Mouse (Mus musculus) G1E (cell line): ENCODE data around the gene Cenpo. TPM values are rescaled to one million over a fixed set of nuclear protein-coding genes. Genes with fewer than 3 reads are reported as not detected.
A peak's percentile ranks its signal among the peaks of the same experiment; 100 is the strongest.

Experiments
- ATAC-seq: 2 replicates; pipeline ENCODE4 v1.8.0; 2016; ENCODE audit warnings: mild to moderate bottlenecking; ENCODE audit not compliant: insufficient number of reproducible peaks, poor library complexity, low FRiP score, severe bottlenecking; ENCODE audit errors: extremely low read depth
- DNase-seq: peaks from one replicate; pipeline ENCODE4 v3.0.0; 2012; ENCODE audit warnings: low spot score
- H3K27me3 ChIP-seq: 2 replicates; pipeline ENCODE4 v1.6.1; 2012; ENCODE audit warnings: mild to moderate bottlenecking, low read length, inconsistent platforms; ENCODE audit not compliant: insufficient read depth
- H3K36me3 ChIP-seq: replicated peaks from 2 replicates; pipeline ENCODE3; 2012; ENCODE audit warnings: mild to moderate bottlenecking, inconsistent platforms
- H3K4me1 ChIP-seq: 2 replicates; pipeline ENCODE4 v1.6.1; 2012; ENCODE audit warnings: low read depth, low read length, inconsistent platforms, mixed read lengths; ENCODE audit not compliant: insufficient read depth
- H3K4me3 ChIP-seq: 2 replicates; pipeline ENCODE4 v1.5.1; 2012; ENCODE audit warnings: low read depth, mild to moderate bottlenecking, inconsistent platforms, low read length, moderate library complexity, mixed read lengths
- H3K9me3 ChIP-seq: replicated peaks from 2 replicates; pipeline ENCODE4 v1.6.1; 2012; ENCODE audit warnings: inconsistent platforms
- CTCF ChIP-seq: IDR thresholded peaks from 2 replicates; pipeline ENCODE4 v1.5.1; 2012; ENCODE audit warnings: low read depth, low read length, inconsistent platforms, mixed read lengths
- GATA1 ChIP-seq: IDR thresholded peaks from 2 replicates; pipeline ENCODE4 v1.6.1; 2012; ENCODE audit warnings: borderline replicate concordance, low read length, inconsistent platforms, mixed read lengths
- GATA2 ChIP-seq: IDR thresholded peaks from 2 replicates; pipeline ENCODE4 v1.6.1; 2012; ENCODE audit warnings: low read depth, low read length, inconsistent platforms, borderline replicate concordance
- POLR2AphosphoS5 ChIP-seq: IDR thresholded peaks from 2 replicates; pipeline ENCODE4 v1.6.1; 2012; ENCODE audit warnings: low read depth, low read length, inconsistent platforms; ENCODE audit not compliant: insufficient replicate concordance
- TAL1 ChIP-seq: conservative IDR thresholded peaks from 2 replicates; pipeline ENCODE4 v1.6.1; 2012; ENCODE audit warnings: low read depth, low read length, inconsistent platforms, mixed read lengths
- polyA plus RNA-seq: library from polyadenylated mRNA; stranded (reverse); fragments of >175 nt; gene quantifications from 2 replicates; pipeline ENCODE4 v1.2.3, GENCODE M21; 2012
- total RNA-seq, 2 experiments: library from RNA; stranded (forward) in 1 of 2; stranded (reverse) in 1 of 2; fragments of 200-1000 nt in 1 of 2; fragments of >200 nt in 1 of 2; fragmentation: Nextera tagmentation in 1 of 2; gene quantifications; 2 replicates each; pipeline ENCODE4 v1.2.3; 2014 to 2017

The Cenpo gene
- total and polyA plus RNA-seq, 3 experiments = 3.2 to 40.6 (median 39.1) TPM

DNA sequence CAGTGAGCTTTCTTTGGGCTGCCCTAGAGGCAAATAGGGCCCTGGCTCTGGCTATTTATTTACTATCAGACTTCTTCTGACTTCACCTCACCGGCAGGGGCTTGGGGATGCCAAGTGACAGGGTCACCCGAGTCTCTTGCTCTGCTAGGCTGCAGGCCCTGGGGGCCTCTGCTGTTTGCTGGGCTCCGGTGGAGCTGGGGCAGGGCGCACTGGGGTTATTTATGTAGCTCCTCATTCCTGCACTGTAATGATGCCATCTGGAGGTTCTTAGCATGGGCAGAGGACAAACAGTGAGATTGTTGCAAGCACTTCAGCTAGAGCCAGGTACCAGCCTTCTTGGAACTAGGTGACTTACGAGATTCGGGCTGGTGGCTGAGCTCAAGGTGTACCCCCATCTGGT, 41.6 kb downstream of the Cenpo start:
- peaks cover 3% of the 10 kb centered on the region; the same call in 1 of the 2 replicates for H3K27me3 ChIP-seq

DNA sequence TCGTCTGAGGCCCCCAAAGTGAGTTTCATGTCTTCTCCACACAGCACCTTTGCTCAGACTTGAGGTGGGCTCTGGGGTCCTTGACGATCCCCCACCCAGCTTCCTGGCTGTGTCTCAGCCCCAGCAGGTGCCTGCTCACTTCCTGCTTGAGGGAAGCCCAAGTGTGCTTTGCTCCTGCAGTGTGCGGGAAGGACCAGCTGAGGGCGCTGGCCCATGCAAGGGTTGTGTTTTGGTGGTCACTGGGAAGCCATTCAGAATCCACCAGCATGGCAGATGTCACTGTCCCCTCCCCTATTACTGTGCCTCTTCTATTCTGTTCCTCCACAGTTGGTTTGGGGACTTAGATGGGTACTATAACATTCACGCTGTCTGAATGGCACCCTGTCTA, 45.0 kb downstream of the Cenpo start:
- H3K4me1 ChIP-seq = peaks cover 4% of the 10 kb centered on the region; the same call in 1 of the 2 replicates
- no peaks in the 10 kb centered on the region for H3K9me3 ChIP-seq
- no peaks in the 10 kb centered on the region; the same call in 1 of the 2 replicates for H3K27me3 ChIP-seq
- TF ChIP-seq POLR2AphosphoS5 (no peak), CTCF (0 out of 2 replicates have a peak, but pooled peaks have one; percentile 6)
- no peak overlapping the region for H3K4me3 ChIP-seq
- DNase-seq (no peak), ATAC-seq (no peak)
- H3K36me3 ChIP-seq = no peaks in the 10 kb centered on the region

More for the DNA sequence above, 41.6 kb downstream of the Cenpo start:
- H3K9me3 ChIP-seq = no peaks in the 10 kb centered on the region
- ATAC-seq = no peak
- H3K4me3 ChIP-seq = no peak overlapping the region
- DNase-seq = no peak
- H3K36me3 ChIP-seq = no peaks in the 10 kb centered on the region
- TF ChIP-seq GATA2 (no peak), GATA1 (no peak), TAL1 (no peak), POLR2AphosphoS5 (no peak), CTCF (no peak)
- peaks cover 4% of the 10 kb centered on the region; the same call in 1 of the 2 replicates for H3K4me1 ChIP-seq

DNA sequence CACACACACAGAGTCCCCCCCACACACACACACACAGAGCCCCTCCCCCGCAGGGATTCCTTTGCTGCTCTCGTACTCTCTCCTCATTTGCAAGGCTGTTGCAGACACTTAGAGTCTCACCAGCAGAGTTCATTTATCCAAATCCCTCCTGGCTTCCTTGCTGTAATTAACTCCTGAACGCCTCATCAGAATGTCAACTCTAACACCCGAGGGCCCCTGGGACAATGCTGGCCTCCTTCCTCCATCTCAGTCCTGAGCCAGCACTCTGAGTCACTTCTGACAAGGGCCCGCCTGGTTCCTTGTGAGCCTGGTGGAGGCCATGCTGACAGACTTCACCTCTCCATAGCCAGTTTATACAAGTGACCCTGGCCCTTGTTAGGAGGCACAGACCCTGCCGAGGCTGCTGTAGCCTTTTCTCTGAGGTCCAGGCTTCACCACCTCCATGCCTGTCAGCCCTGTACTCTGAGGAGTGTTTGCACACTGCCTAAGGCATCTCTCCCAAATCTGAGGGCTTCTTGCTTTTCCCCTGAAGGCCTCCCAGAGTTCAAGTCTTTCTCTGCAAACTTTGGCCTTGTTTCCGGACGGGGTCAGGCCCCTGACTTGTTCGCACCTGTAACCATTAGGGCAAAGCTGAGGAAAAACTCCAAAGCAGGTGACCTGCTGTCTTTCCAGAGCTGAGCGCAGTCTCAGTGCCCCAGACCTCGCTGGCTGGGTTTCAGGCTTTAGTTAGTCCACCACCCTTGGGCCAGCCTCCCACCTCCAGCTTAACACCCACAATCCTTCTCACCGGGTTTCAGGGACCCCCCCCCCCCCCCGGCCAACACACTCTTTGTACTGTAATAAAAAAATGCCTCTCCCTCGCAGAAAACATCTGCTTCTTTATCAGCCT, 45.7 kb downstream of the Cenpo start:
- no peak for DNase-seq
- Histone ChIP-seq H3K27me3 (no peaks in the 10 kb centered on the region; the same call in 1 of the 2 replicates), H3K4me1 (peaks cover 4% of the 10 kb centered on the region; the same call in 1 of the 2 replicates), H3K36me3 (no peaks in the 10 kb centered on the region), H3K9me3 (no peaks in the 10 kb centered on the region), H3K4me3 (no peak overlapping the region)
- ATAC-seq = no peak
- TF ChIP-seq CTCF (no peak), POLR2AphosphoS5 (no peak), TAL1 (no peak), GATA1 (no peak), GATA2 (no peak)

DNA sequence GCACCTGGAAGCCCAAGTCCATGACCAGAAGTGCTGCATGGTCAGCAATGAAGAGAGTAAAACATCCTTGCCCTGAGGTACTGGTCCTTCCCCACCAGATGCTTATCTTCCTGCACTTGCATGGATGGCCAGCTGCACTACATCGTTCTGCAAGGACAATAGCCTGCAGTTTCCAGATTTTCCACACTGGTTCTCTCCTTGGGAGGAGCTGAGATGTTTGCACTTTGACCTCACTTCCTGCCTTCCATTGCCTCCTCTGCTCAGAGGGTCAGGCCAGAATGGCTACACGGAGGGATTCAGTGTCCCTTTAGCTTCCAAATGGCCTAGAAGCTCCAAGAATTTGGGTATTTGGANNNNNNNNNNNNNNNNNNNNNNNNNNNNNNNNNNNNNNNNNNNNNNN, 49.4 kb downstream of the Cenpo start:
- TF ChIP-seq GATA1 (no peak), TAL1 (no peak), POLR2AphosphoS5 (no peak)
- Histone ChIP-seq H3K4me3 (no peak overlapping the region), H3K9me3 (no peaks in the 10 kb centered on the region), H3K4me1 (peaks cover 10% of the 10 kb centered on the region), H3K27me3 (no peaks in the 10 kb centered on the region), H3K36me3 (no peaks in the 10 kb centered on the region)
- ATAC-seq (no peak), DNase-seq (no peak)

GRCm38 (mm10) chr12:4180507-4180906, 53.6 kb downstream of the Cenpo start:
- H3K4me1 ChIP-seq = peaks cover 10% of the 10 kb centered on the region
- H3K27me3 ChIP-seq = peaks cover 3% of the 10 kb centered on the region; the same call in 1 of the 2 replicates
- H3K36me3 ChIP-seq = no peaks in the 10 kb centered on the region
- DNase-seq = no peak
- no peak for ATAC-seq
- no peaks in the 10 kb centered on the region for H3K9me3 ChIP-seq
- TF ChIP-seq POLR2AphosphoS5 (no peak), CTCF (no peak), GATA2 (no peak), TAL1 (no peak), GATA1 (no peak)
- no peak overlapping the region for H3K4me3 ChIP-seq

DNA sequence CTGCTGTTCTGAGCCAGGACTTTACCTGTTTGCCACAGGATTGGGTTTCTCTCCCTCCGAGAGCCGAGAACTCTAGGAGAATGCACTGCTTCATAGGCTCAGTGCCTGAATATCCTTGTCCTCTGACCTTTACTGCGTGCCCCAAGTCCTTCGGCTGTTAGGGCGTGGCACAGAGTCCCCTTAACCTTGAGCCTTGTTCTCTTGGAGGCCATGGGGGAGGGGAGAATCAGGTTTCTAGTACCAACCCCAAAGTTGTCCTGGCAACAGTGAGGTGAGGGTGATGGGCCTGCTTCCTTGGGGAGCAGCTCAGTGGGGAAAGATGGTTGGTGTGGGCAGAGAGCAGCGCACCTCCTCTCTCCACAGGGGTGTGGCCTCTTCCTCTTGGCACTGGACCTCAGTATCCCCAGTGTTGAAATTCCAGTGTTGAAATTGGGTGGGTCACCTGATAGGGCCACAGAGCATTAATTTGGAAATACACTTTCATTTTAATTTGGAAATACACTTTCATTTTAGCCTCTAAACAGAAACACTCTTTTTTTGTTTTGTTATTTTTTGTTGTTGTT, 54.3 kb downstream of the Cenpo start:
- Histone ChIP-seq H3K4me3 (no peak overlapping the region), H3K36me3 (no peaks in the 10 kb centered on the region), H3K27me3 (peaks cover 3% of the 10 kb centered on the region; the same call in 1 of the 2 replicates), H3K9me3 (no peaks in the 10 kb centered on the region), H3K4me1 (peaks cover 10% of the 10 kb centered on the region)
- no peak for DNase-seq
- no peak for TF ChIP-seq POLR2AphosphoS5
- no peak for TF ChIP-seq TAL1
- TF ChIP-seq CTCF = no peak
- TF ChIP-seq GATA2 = no peak
- TF ChIP-seq GATA1 = no peak
- ATAC-seq = no peak
